Mouse (Mus musculus) 416B (cell line): ENCODE measurements at regions not wholly inside any gene's neighbourhood (a gene's known extent, or its start where the extent isn't known, plus 50 kb on each side); places are given as distances from the start of the nearest gene placed in this dataset.

Experiments used
- DNase-seq: peaks from one replicate; pipeline ENCODE4 v3.0.0; 2011; ENCODE audit warnings: low read depth

DNA sequence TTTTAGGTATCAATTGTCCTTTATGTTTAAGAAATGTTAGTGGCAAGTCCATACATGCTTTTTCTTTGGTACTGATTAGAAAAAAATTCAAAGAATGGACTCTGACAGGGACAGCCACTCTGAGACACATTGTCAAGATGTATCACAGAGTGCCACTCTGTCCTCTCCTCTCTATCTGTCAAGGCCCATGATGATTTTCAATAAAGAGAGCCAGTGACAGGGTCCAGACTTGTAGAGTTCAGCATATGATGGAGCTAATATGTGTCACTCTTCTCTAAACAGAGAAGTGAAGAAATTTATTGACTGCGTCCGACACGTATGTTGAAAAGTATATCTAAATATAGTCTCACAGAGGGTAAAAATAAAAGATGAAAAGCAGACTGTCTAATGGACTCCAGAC, 672.2 kb upstream of the 4930452B06Rik start:
- no peak for DNase-seq

DNA sequence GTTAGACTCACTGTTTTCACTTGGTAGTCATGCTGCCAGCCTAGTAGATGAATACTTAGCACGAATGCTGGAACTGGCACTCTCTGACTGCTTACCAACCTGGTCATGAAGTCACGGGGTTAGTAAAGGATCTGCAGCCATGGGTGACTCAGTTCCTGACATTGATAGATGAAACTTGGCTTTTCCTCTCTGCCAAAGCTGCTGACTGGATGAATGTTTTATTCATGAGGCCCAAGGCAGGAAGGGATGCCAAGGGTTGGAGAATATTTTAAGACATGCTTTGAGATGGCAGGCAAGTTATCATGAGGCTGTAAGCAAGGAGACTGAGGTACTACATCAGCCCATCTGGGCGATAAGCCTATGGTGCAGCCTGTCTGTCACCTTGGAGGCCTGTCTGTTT, 671.1 kb upstream of the 4930452B06Rik start:
- no peak for DNase-seq

DNA sequence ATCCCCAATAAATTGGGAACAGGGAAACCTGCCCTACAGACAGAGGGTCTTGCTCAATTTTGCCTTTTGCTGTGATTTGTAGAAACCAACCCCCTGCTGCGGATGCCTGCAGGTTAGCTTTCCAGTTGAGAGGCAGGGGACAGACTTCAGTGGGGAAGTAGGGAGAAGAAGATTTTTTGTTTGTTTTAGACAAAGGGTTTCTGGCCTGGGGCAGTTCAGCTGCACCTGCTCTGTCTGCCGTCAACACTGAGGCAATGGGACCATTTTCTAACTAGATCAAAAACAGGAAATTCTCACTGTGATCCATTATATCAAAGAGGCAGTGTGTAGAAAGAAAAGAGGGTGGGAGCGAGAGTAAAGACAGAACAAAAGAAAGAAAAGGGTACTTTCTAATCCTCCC, 665.6 kb upstream of the 4930452B06Rik start:
- no peak for DNase-seq

DNA sequence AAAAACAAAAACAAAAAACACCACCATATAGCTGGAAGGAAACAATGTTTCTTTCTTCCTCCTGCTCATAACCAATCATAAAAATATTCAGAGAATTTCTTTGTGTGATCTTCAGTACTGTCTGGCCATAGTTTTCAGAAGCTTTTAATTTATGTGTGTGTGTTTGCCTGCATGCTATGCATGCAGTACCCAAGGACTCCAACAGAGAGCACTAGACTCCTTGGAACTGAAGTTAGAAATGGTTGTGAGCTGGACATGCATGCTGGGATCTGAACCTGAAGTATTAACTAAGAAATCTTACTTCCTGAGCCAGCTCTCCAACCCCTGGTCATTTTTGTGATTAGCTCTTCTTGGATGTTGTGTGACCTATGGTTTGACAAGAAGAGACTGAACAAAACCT, 664.7 kb upstream of the 4930452B06Rik start:
- peak; percentile 2 for DNase-seq

GRCm38 (mm10) chr14:9329839-9330485, 663.9 kb upstream of the 4930452B06Rik start:
- DNase-seq: no peak

- DNase-seq: no peak
Measured at GRCm38 (mm10) chr14:9327344-9327743, 661.3 kb upstream of the 4930452B06Rik start.

GRCm38 (mm10) chr14:9319842-9320241, 653.8 kb upstream of the 4930452B06Rik start:
- no peak for DNase-seq

DNA sequence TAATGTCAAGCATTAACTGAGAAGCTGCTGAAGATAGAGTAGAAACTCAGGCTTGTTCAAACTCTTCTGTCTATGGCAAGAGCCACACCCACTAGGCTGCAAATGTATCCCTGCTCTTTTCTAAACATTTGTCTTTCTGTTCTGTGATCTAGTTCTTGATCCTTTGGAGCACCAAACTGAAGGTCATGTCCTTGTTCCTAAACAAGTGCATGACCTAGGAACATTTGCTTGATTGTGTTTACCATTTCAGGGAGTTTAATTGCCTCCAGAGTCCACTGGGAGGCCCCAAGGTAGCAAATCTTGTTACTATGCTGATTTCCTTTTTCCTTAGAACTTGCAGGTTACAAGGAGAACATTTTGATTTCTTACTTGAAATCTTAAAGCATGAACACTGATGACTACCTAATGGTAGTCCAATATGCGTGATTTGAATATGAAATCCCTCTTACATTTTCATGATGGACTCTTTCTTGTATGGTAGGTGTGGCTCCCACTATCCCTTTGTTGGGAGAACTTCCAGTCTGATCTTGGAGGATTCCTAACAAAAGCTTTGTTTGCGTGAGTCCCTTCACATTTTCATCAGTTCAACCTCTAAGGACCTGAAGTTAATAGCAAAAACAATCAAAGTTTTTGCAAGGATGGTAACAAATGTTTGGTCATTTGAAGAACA, 652.9 kb upstream of the 4930452B06Rik start:
- no peak for DNase-seq

GRCm38 (mm10) chr14:9315224-9315623, 649.2 kb upstream of the 4930452B06Rik start:
- DNase-seq: no peak

DNA sequence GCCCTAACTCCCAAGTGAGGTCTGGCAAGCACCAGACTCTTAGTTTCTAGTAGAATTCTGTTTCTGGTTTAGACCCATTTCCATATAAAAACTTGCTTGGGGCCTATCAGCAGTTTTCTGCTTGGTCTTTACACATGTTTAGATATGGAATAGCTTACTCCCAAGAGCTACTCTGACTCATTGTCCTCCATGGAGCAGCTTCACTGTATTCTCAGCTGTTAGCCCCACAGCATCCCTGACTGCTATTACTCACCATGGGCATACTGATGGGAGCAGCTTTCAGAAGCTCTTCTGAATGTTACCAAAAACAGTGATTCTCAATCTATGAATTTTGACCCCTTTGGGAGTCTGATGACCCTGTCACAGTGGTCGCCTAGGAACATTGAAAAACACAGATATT, 630.1 kb upstream of the 4930452B06Rik start:
- no peak for DNase-seq

GRCm38 (mm10) chr14:9294555-9294954, 628.5 kb upstream of the 4930452B06Rik start:
- DNase-seq: no peak

- no peak for DNase-seq
Measured at GRCm38 (mm10) chr14:9288103-9288502, 622.1 kb upstream of the 4930452B06Rik start.

DNA sequence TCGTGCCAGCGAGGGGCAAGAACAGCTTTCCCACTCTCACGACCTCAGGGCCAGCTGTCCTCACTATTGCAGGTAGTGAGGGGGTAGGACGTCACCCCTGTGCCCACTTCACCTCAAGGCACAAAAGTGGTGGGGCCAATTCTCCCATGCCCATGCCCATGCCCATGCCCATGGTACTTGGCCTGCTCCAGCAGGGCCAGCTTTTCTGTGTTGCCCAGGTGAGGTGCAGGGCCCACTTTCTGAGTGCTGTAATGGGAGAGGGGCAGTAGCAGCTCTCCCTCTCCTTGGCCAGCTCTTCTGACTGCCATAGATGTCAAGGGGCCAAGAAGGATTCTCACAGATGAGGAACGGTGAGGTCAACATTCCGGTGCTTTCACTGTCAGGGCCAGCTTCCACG, 619.6 kb upstream of the 4930452B06Rik start:
- no peak for DNase-seq

DNA sequence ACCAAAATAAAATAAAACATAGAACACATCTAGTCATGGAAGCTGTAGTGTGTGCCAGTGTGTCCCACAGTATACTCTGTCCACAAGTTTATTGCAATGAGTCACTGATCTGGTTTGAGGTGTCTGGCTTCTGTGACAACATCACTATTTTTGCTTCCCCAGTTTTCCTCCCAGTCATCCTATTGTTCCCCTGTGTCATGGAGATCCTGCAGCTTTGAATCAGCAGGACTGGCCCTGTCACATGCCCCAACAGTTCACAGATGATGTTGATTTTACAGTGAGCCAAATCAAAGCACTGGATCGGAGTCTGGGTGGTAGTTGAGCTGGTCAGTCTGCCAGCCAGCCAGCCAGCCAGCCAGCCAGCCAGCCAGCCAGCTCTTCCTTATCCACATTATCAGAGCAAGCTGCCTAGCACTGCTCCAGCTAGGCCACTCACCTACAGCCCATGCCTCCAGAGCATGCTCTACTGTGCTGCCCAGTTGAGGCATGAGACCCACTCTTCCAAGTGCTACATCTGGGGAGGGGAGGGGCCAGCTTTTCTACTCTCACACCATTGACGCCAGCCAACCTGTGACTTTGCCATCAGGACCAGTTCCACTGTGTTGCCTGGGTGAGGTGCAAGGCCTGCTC, 619.1 kb upstream of the 4930452B06Rik start:
- no peak for DNase-seq

- no peak for DNase-seq
Measured at GRCm38 (mm10) chr14:9267282-9268091, 601.4 kb upstream of the 4930452B06Rik start.

GRCm38 (mm10) chr14:9252017-9252416, 586.0 kb upstream of the 4930452B06Rik start:
- no peak for DNase-seq

DNA sequence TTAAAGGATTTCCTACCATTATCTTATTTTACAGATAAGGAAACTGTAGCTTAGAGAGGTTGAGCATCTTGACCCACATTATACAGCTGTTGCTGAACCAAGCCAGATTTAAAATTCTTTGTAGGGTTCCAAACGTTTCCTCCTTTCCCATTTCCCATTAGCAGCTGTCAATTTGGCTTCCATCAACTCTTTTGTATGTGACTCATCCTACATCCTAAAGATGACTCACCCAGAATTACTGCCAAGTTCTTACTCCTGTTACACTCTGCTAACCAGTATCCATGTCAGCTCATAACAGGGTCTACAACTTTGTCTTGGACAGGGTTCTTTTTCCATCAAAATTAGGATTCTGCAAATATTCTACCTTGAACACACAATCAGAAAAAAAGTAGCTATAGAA, 579.2 kb upstream of the 4930452B06Rik start:
- DNase-seq: no peak

DNA sequence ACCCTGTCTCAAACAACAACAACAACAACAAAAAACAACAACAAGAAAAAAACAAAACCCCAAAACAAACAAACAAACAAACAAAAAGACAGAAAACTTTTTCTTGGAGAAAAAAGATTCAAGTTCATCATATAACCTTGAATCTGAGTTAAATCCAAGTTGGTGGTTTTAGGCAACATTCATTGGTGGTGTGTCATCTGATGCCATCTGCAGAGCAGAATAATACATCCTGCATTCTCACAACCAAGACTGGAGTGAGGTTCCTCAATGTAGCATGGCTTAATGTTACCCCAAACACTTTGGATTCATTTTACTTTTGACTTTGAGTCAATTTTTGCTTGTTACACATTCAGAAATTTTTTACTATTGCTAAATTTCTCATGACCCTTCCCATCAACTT, 577.3 kb upstream of the 4930452B06Rik start:
- no peak for DNase-seq

GRCm38 (mm10) chr14:9242118-9242517, 576.1 kb upstream of the 4930452B06Rik start:
- no peak for DNase-seq

- DNase-seq: no peak
Measured at GRCm38 (mm10) chr14:9227670-9228069, 561.6 kb upstream of the 4930452B06Rik start.

GRCm38 (mm10) chr14:9200246-9200645, 534.2 kb upstream of the 4930452B06Rik start:
- no peak for DNase-seq

- no peak for DNase-seq
Measured at GRCm38 (mm10) chr14:9192122-9192769, 526.2 kb upstream of the 4930452B06Rik start.
